Mouse (Mus musculus): ENCODE measurements at regions not wholly inside any gene's neighbourhood (a gene's known extent, or its start where the extent isn't known, plus 50 kb on each side); places are given as distances from the start of the nearest gene placed in this dataset.
A peak's percentile ranks its signal among the peaks of the same experiment; 100 is the strongest.

DNA sequence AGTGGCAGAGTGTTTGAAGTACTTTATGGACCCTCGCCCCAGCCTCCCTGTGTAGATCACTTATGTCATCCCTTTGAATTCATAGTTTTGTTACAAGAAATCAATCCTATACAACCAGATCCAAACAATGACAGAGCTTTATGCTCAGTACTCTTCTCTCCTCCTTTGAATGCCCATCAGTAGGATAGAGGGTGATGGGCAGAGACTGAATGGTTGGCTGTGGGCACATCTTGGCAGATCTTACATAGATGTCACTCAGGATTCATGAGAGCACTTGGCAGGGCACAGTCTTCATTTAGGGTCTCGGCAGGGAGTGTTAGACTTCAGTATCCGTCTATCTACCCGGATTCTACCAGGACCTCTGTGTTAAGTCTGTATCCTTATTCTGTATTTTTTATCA is 103.6 kb downstream of the Bach1 start:
- Histone ChIP-seq H3K36me3 (replicated peaks; ENCODE audit: control insufficient read depth, insufficient read depth, low read length) (no peaks in the 10 kb centered on the region), H3K9me3 (replicated peaks; ENCODE audit: control insufficient read depth, low read length) (no peaks in the 10 kb centered on the region), H3K4me3 (ENCODE audit: low read depth, low read length) (no peak overlapping the region), H3K9ac (replicated peaks; ENCODE audit: low read depth, low read length) (no peak overlapping the region), H3K4me1 (ENCODE audit: control insufficient read depth, insufficient read depth) (no peaks in the 10 kb centered on the region), H3K27ac (ENCODE audit: low read depth) (no peak overlapping the region), H3K4me2 (ENCODE audit: low read depth, low read length) (no peak overlapping the region), H3K27me3 (ENCODE audit: control insufficient read depth, insufficient read depth, low read length) (no peaks in the 10 kb centered on the region)
- ATAC-seq (ENCODE audit: insufficient read depth, low read depth) (no peak), DNase-seq (ENCODE audit: low spot score) (no peak)
- 83% methylated on average over 4 of the region's 4 CpGs for WGBS
- TF ChIP-seq EP300 (IDR thresholded peaks at IDR 0.05; ENCODE audit: low read depth), result no peak
- TF ChIP-seq CTCF (IDR thresholded peaks at IDR 0.05; ENCODE audit: low read depth), result no peak

DNA sequence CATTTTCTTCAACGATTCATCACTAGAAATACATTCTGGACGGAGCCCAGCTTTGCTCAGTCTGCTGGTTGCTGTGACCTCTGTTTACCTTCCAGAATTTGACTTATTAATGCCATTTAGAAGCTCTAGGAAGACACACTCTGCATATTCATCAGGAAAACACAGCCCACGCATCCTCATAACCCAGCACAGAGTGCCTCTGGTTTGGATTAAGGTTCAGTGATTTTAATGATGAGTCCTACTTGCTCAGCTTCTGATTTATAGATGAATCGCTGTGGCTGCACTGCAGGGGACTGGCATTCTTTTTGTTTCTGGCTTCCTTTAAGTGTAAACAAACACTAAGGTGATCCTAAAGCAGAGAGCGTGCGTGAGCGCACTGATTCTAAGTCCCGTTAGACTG is 118.8 kb downstream of the Bach1 start:
- no peaks in the 10 kb centered on the region for H3K4me1 ChIP-seq (ENCODE audit: control insufficient read depth, insufficient read depth)
- H3K9me3 ChIP-seq (replicated peaks; ENCODE audit: control insufficient read depth, low read length), result no peaks in the 10 kb centered on the region
- H3K9ac ChIP-seq (replicated peaks; ENCODE audit: low read depth, low read length), result no peak overlapping the region
- DNase-seq (ENCODE audit: low spot score) (no peak), ATAC-seq (ENCODE audit: insufficient read depth, low read depth) (no peak)
- H3K4me3 ChIP-seq (ENCODE audit: low read depth, low read length), result no peak overlapping the region
- 80% methylated on average over 8 of the region's 8 CpGs for WGBS
- no peaks in the 10 kb centered on the region for H3K27me3 ChIP-seq (ENCODE audit: control insufficient read depth, insufficient read depth, low read length)
- no peak overlapping the region for H3K4me2 ChIP-seq (ENCODE audit: low read depth, low read length)
- no peak for TF ChIP-seq EP300 (IDR thresholded peaks at IDR 0.05; ENCODE audit: low read depth)
- no peak for TF ChIP-seq CTCF (IDR thresholded peaks at IDR 0.05; ENCODE audit: low read depth)
- H3K36me3 ChIP-seq (replicated peaks; ENCODE audit: control insufficient read depth, insufficient read depth, low read length), result no peaks in the 10 kb centered on the region
- H3K27ac ChIP-seq (ENCODE audit: low read depth), result no peak overlapping the region

DNA sequence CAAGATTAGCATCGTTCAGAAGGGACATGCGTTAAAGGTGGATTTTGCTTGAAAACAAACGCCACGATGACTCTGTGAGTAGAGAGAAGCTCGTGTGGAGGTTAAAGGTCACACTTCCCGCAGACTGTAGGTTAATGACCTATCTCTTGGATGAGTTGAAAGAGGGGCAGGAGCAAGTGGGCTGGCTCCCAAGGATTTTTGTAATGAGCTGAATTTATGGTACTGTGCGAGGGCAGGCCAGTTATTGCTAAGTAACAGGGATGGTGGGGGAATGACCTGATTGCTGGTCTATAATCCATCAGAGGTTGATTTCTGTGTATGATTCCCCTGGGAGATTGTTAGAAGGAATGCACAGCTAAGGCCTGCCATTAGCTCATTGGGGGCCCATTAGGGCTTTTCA is 135.6 kb downstream of the Bach1 start:
- ATAC-seq (ENCODE audit: insufficient read depth, low read depth) (no peak), DNase-seq (ENCODE audit: low spot score) (no peak)
- no peak overlapping the region for H3K4me2 ChIP-seq (ENCODE audit: low read depth, low read length)
- no peak overlapping the region for H3K9ac ChIP-seq (replicated peaks; ENCODE audit: low read depth, low read length)
- no peak overlapping the region for H3K4me3 ChIP-seq (ENCODE audit: low read depth, low read length)
- TF ChIP-seq CTCF (IDR thresholded peaks at IDR 0.05; ENCODE audit: low read depth) (no peak), EP300 (IDR thresholded peaks at IDR 0.05; ENCODE audit: low read depth) (no peak)
- no peaks in the 10 kb centered on the region for H3K9me3 ChIP-seq (replicated peaks; ENCODE audit: control insufficient read depth, low read length)
- H3K36me3 ChIP-seq (replicated peaks; ENCODE audit: control insufficient read depth, insufficient read depth, low read length), result no peaks in the 10 kb centered on the region
- H3K27me3 ChIP-seq (ENCODE audit: control insufficient read depth, insufficient read depth, low read length), result no peaks in the 10 kb centered on the region
- H3K4me1 ChIP-seq (ENCODE audit: control insufficient read depth, insufficient read depth), result no peaks in the 10 kb centered on the region
- WGBS, result 74% methylated on average over 7 of the region's 7 CpGs
- no peak overlapping the region for H3K27ac ChIP-seq (ENCODE audit: low read depth)

DNA sequence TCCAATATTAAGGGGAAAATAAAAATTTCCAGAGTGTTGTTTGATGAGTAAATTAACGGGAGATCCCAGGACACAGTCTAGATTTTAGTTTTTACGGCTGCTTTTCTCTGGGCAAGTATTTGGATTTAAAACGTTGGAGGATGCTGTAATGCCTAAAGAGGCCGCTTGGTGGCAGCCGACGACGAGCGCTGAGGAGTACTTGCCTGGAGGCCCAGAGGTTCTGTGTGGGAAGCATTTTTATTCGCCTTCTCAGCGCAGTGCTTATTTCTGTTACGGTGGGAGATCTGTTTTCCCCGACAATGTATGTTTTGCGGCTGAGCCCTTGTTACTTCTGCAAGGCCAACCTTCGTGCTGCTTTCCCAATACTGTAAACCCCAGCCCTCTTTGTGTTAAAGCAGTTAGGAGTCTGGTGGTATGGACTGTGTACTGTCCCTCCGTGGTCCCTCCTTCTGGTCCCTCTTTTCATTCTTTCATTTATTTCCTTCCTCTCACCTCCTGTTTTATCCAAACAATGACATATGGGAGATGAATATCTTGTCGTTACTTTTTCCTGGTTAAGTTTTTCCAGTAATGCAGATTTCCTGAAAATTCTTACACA is 142.3 kb downstream of the Bach1 start:
- no peak overlapping the region for H3K9ac ChIP-seq (replicated peaks; ENCODE audit: low read depth, low read length)
- ATAC-seq (ENCODE audit: insufficient read depth, low read depth) (no peak), DNase-seq (ENCODE audit: low spot score) (peak; percentile 58)
- no peak overlapping the region for H3K4me2 ChIP-seq (ENCODE audit: low read depth, low read length)
- H3K27me3 ChIP-seq (ENCODE audit: control insufficient read depth, insufficient read depth, low read length), result no peaks in the 10 kb centered on the region
- H3K27ac ChIP-seq (ENCODE audit: low read depth), result no peak overlapping the region
- 15% methylated on average over 16 of the region's 16 CpGs for WGBS
- TF ChIP-seq CTCF (IDR thresholded peaks at IDR 0.05; ENCODE audit: low read depth), result peak; percentile 79
- no peak for TF ChIP-seq EP300 (IDR thresholded peaks at IDR 0.05; ENCODE audit: low read depth)
- no peak overlapping the region for H3K4me3 ChIP-seq (ENCODE audit: low read depth, low read length)
- H3K4me1 ChIP-seq (ENCODE audit: control insufficient read depth, insufficient read depth), result no peaks in the 10 kb centered on the region
- H3K36me3 ChIP-seq (replicated peaks; ENCODE audit: control insufficient read depth, insufficient read depth, low read length), result no peaks in the 10 kb centered on the region
- no peaks in the 10 kb centered on the region for H3K9me3 ChIP-seq (replicated peaks; ENCODE audit: control insufficient read depth, low read length)
